Mouse (Mus musculus): Measurements from ENCODE around the gene Foxf2.

DNA sequence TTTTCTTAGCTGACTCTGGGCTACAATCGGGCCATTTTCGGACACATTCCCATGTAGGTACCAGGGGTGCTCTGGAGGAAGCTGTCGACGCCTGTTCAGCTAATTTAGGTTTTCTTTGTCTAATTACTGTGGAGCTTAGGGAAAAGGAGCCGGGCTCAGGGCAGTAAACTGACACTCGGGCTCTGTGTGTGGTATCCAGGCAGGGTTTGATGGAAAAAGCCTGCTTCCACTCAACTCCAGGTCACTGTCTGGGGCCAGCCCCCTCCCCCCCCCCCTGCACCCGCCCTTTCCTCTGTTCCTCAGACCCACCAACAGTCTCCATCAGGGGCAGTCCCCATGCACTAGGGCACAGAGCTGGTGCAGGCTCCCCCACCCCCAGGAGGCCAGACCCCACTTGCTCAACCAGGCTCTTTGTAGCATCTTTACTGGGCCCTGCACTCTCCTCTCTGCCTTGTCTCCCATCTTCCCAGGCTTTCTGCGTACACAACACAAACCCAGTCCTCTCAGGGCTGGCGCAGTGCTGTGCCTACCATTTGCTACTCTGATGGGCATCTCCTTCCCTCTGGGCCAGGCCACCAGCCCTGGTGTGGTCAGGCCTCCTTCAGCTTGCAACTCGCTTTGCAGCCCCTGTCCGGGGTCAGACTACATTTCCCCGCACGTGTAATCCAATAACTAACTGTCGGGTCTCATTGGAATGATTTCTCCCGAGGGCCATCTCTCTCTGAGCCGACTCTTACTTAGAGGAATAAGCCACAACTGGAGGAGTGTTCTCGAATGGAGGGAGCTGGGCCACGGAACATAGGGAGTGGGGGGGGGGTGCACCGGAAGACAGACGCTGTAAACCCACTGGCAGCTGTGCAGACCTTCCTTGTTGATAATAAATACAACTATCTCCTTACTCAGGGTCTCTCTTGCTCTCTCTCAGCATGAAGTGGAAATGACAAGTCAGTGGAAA is 1.4 kb upstream of the Foxf2 start:
- TF ChIP-seq CTCF (IDR thresholded peaks at IDR 0.05; ENCODE audit: low read depth, low read length) (no peak), POLR2A (IDR thresholded peaks at IDR 0.05; ENCODE audit: extremely low read depth, insufficient read depth, low read length) (no peak)
